12 mouse cellular contexts compared by ENCODE assay signal in the genomic region with DNA sequence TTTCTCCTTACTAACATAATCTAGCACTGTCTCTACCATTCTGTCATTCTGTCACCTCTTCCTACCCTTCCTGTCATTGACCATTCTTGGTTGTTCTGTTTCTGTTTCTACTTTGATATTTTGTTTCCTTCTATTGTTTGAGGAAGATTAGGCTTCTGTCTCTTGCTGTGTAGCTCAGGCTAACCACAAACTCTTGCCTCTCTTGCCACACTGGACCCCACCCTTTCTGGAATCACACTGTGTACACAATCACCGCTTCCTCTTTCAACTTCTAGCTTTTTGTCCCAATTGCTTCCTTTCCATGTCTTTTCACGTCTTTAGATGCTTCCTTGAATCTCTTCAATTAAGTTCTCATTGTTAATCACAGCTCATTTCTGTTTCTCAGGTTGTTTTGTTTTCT.
A peak's percentile ranks its signal among the peaks of the same experiment; 100 is the strongest.
DNase-seq lines count a peak whose midpoint lies in the region; ATAC-seq and TF ChIP-seq lines count a peak whose summit lies in the region.
"Had no signal": no experiment of that assay in that cellular context is flagged by ENCODE, and none has a peak within 500 bp of the region (broad histone marks: within the 10 kb centered on the region; RNA-seq: fewer than 3 reads in every experiment).

No protein-coding gene starts in this region.

- no peak; the same call in 1 of the 2 replicates for ATAC-seq in lung, postnatal 0 days
- ATAC-seq in hindbrain, embryonic 13.5 days (ENCODE audit: low FRiP score): no peak
- ATAC-seq in midbrain, postnatal 0 days (ENCODE audit: low FRiP score): no peak
- ATAC-seq: intestine, postnatal 0 days had no signal

- no peak for TF ChIP-seq POLR2A in heart, adult 2 months (IDR thresholded peaks at IDR 0.05; ENCODE audit: insufficient read depth, low read depth, low read length)
- TF ChIP-seq POLR2A in lung, adult 2 months (IDR thresholded peaks at IDR 0.05; ENCODE audit: borderline replicate concordance, extremely low read depth, low read depth, low read length): no peak

- no peak for TF ChIP-seq CTCF in heart, adult 2 months (IDR thresholded peaks at IDR 0.05)
- TF ChIP-seq CTCF in lung, postnatal 0 days (IDR thresholded peaks at IDR 0.05): no peak
- TF ChIP-seq CTCF in lung, adult 2 months (IDR thresholded peaks at IDR 0.05; ENCODE audit: insufficient read depth, low read length): no peak
- TF ChIP-seq CTCF in midbrain, postnatal 0 days (IDR thresholded peaks at IDR 0.05): no peak

- peak overlapping the region; percentile 67; the same call in 1 of the 2 replicates for H3K27ac ChIP-seq in heart, adult 2 months
- H3K27ac ChIP-seq in heart, embryonic 10.5 days: no peak overlapping the region
- H3K27ac ChIP-seq in lung, postnatal 0 days (ENCODE audit: low read length): no peak overlapping the region
- peak overlapping the region; percentile 85 for H3K27ac ChIP-seq in hindbrain, embryonic 13.5 days
- H3K27ac ChIP-seq in midbrain, postnatal 0 days (ENCODE audit: low read depth, low read length): 0 out of 2 replicates have a peak overlapping the region, but pooled peaks have one; percentile 55
- H3K27ac ChIP-seq: embryonic facial prominence, embryonic 15.5 days had no signal

- peak in 1 of 2 experiments; percentile 42 for DNase-seq in heart, adult 2 months
- DNase-seq in heart, embryonic 10.5 days (ENCODE audit: low spot score): no peak
- peak; percentile 54 for DNase-seq in lung, postnatal 0 days (ENCODE audit: low spot score)
- no peak for DNase-seq in lung, adult 2 months
- no peak for DNase-seq in midbrain, postnatal 0 days (ENCODE audit: low spot score)
- no peak for DNase-seq in adrenal gland, postnatal 10 days
- DNase-seq in left cerebral cortex, adult 18-20 months (ENCODE audit: low spot score in 2 of 2): no peak
- DNase-seq: cerebellum, postnatal 36 days had no signal

- H3K27me3 ChIP-seq in heart, adult 2 months (ENCODE audit: control insufficient read depth, insufficient read depth, low read length): no peaks in the 10 kb centered on the region
- no peaks in the 10 kb centered on the region for H3K27me3 ChIP-seq in heart, embryonic 10.5 days (ENCODE audit: insufficient read depth, poor library complexity, severe bottlenecking)
- H3K27me3 ChIP-seq in lung, postnatal 0 days (replicated peaks; ENCODE audit: insufficient read depth, low read length): no peaks in the 10 kb centered on the region
- H3K27me3 ChIP-seq in hindbrain, embryonic 13.5 days: no peaks in the 10 kb centered on the region
- H3K27me3 ChIP-seq in midbrain, postnatal 0 days (ENCODE audit: insufficient read depth, low read length): no peaks in the 10 kb centered on the region
- H3K27me3 ChIP-seq: embryonic facial prominence, embryonic 15.5 days; stomach, embryonic 15.5 days had no signal

- no peak for TF ChIP-seq EP300 in heart, adult 2 months (IDR thresholded peaks at IDR 0.05; ENCODE audit: insufficient read depth, low read depth, low read length)
- 0 out of 2 replicates have a peak, but pooled peaks have one; percentile 26 for TF ChIP-seq EP300 in lung, postnatal 0 days (IDR thresholded peaks at IDR 0.05)

- H3K9ac ChIP-seq in heart, adult 2 months (ENCODE audit: low read depth, low read length): no peak overlapping the region
- H3K9ac ChIP-seq in lung, postnatal 0 days (replicated peaks; ENCODE audit: low read depth): no peak overlapping the region
- H3K9ac ChIP-seq in hindbrain, embryonic 13.5 days: no peak overlapping the region
- H3K9ac ChIP-seq in midbrain, postnatal 0 days (replicated peaks; ENCODE audit: low read length, poor library complexity, severe bottlenecking): no peak overlapping the region
- H3K9ac ChIP-seq: embryonic facial prominence, embryonic 15.5 days; stomach, embryonic 15.5 days had no signal

- no peaks in the 10 kb centered on the region for H3K79me2 ChIP-seq in heart, adult 2 months (replicated peaks; ENCODE audit: control insufficient read depth, insufficient read depth, low read length)

- WGBS in heart, adult 2 months: 61% methylated on average over 2 of the region's 2 CpGs
- 82% methylated on average over 2 of the region's 2 CpGs for WGBS in heart, embryonic 10.5 days
- 42% methylated on average over 2 of the region's 2 CpGs for WGBS in lung, postnatal 0 days
- WGBS in lung, adult 2 months: 39% methylated on average over 2 of the region's 2 CpGs
- 76% methylated on average over 2 of the region's 2 CpGs for WGBS in hindbrain, embryonic 13.5 days
- WGBS in midbrain, postnatal 0 days: 86% methylated on average over 2 of the region's 2 CpGs

- intact Hi-C loops in heart, adult 2 months (cut with DNase I): no loop called here

- no peak overlapping the region for H3K4me3 ChIP-seq in heart, adult 2 months
- no peak overlapping the region for H3K4me3 ChIP-seq in heart, embryonic 10.5 days
- no peak overlapping the region for H3K4me3 ChIP-seq in lung, postnatal 0 days (ENCODE audit: low read depth, low read length)
- no peak overlapping the region for H3K4me3 ChIP-seq in lung, adult 2 months (replicated peaks; ENCODE audit: extremely low read depth, low read depth, low read length)
- H3K4me3 ChIP-seq in hindbrain, embryonic 13.5 days: no peak overlapping the region
- H3K4me3 ChIP-seq in midbrain, postnatal 0 days (ENCODE audit: low read depth, low read length): no peak overlapping the region
- H3K4me3 ChIP-seq: embryonic facial prominence, embryonic 15.5 days; stomach, embryonic 15.5 days had no signal

- peaks cover 5% of the 10 kb centered on the region for H3K36me3 ChIP-seq in heart, adult 2 months (ENCODE audit: control insufficient read depth, insufficient read depth, low read length)
- H3K36me3 ChIP-seq in heart, embryonic 10.5 days: no peaks in the 10 kb centered on the region
- H3K36me3 ChIP-seq in lung, postnatal 0 days (ENCODE audit: insufficient read depth, low read length): no peaks in the 10 kb centered on the region
- H3K36me3 ChIP-seq in hindbrain, embryonic 13.5 days: no peaks in the 10 kb centered on the region
- no peaks in the 10 kb centered on the region for H3K36me3 ChIP-seq in midbrain, postnatal 0 days (ENCODE audit: insufficient read depth, low read length)
- H3K36me3 ChIP-seq: embryonic facial prominence, embryonic 15.5 days; stomach, embryonic 15.5 days had no signal

- H3K4me2 ChIP-seq in lung, postnatal 0 days (replicated peaks; ENCODE audit: low read depth, low read length): no peak overlapping the region
- H3K4me2 ChIP-seq in hindbrain, embryonic 13.5 days: no peak overlapping the region
- H3K4me2 ChIP-seq in midbrain, postnatal 0 days (ENCODE audit: low read depth, low read length, poor library complexity, severe bottlenecking): no peak overlapping the region
- H3K4me2 ChIP-seq: embryonic facial prominence, embryonic 15.5 days; stomach, embryonic 15.5 days had no signal

- H3K4me1 ChIP-seq in heart, adult 2 months (ENCODE audit: control insufficient read depth, insufficient read depth, low read length): peaks cover 31% of the 10 kb centered on the region
- H3K4me1 ChIP-seq in heart, embryonic 10.5 days: peaks cover 13% of the 10 kb centered on the region
- 0 out of 2 replicates have a peak, but pooled peaks cover 4% of the 10 kb centered on the region for H3K4me1 ChIP-seq in lung, postnatal 0 days (ENCODE audit: insufficient read depth, low read depth, low read length)
- H3K4me1 ChIP-seq in lung, adult 2 months (ENCODE audit: control insufficient read depth, insufficient read depth, low read length): peaks cover 2% of the 10 kb centered on the region; the same call in 1 of the 2 replicates
- H3K4me1 ChIP-seq in hindbrain, embryonic 13.5 days (replicated peaks): peaks cover 22% of the 10 kb centered on the region
- H3K4me1 ChIP-seq in midbrain, postnatal 0 days (ENCODE audit: insufficient read depth, low read length): peaks cover 8% of the 10 kb centered on the region; the same call in 1 of the 2 replicates
- H3K4me1 ChIP-seq: embryonic facial prominence, embryonic 15.5 days; stomach, embryonic 15.5 days had no signal

- H3K9me3 ChIP-seq in heart, embryonic 10.5 days: no peaks in the 10 kb centered on the region
- no peaks in the 10 kb centered on the region for H3K9me3 ChIP-seq in lung, postnatal 0 days (ENCODE audit: low read length)
- no peaks in the 10 kb centered on the region for H3K9me3 ChIP-seq in hindbrain, embryonic 13.5 days
- H3K9me3 ChIP-seq in midbrain, postnatal 0 days (ENCODE audit: low read length): no peaks in the 10 kb centered on the region
- H3K9me3 ChIP-seq: embryonic facial prominence, embryonic 15.5 days; stomach, embryonic 15.5 days had no signal

Comparison
In these comparisons a context has a peak if more than half of its experiments do, and no peak if none do; other contexts are left out.
1. H3K27ac ChIP-seq: peak in heart, adult 2 months (single experiment), hindbrain, embryonic 13.5 days (single experiment) and midbrain, postnatal 0 days (single experiment); none in heart, embryonic 10.5 days (single experiment) and lung, postnatal 0 days (single experiment).